Mouse (Mus musculus): ENCODE results near the gene Cntnap2. TPM values are rescaled to one million over a fixed set of nuclear protein-coding genes. Genes with fewer than 3 reads are reported as not detected.

Cntnap2 gene
- polyA plus RNA-seq, 1 experiment from 2014 or later = 4.7 TPM

- no peak for ATAC-seq (ENCODE audit: low FRiP score, low read depth)
- WGBS = 89% methylated on average over 6 of the region's 6 CpGs
Measured at GRCm38 (mm10) chr6:46996010-46996602, 1936.9 kb downstream of the Cntnap2 start.

GRCm38 (mm10) chr6:47004430-47004829 lies 1945.3 kb downstream of the Cntnap2 start:
- Histone ChIP-seq H3K4me2 (replicated peaks) (no peak overlapping the region), H3K27me3 (no peaks in the 10 kb centered on the region), H3K4me1 (no peaks in the 10 kb centered on the region), H3K36me3 (no peaks in the 10 kb centered on the region), H3K4me3 (no peak overlapping the region), H3K9me3 (no peaks in the 10 kb centered on the region), H3K27ac (no peak overlapping the region), H3K9ac (no peak overlapping the region)
- ATAC-seq (ENCODE audit: low FRiP score, low read depth) = no peak
- WGBS = 74% methylated on average over 3 of the region's 3 CpGs

More at GRCm38 (mm10) chr6:46996010-46996602, 1936.9 kb downstream of the Cntnap2 start:
- H3K4me3 ChIP-seq = no peak overlapping the region
- no peak overlapping the region for H3K4me2 ChIP-seq (replicated peaks)
- no peaks in the 10 kb centered on the region for H3K4me1 ChIP-seq
- no peaks in the 10 kb centered on the region for H3K9me3 ChIP-seq
- H3K36me3 ChIP-seq = no peaks in the 10 kb centered on the region
- no peaks in the 10 kb centered on the region for H3K27me3 ChIP-seq
- H3K9ac ChIP-seq = no peak overlapping the region
- H3K27ac ChIP-seq = no peak overlapping the region

- H3K27ac ChIP-seq = no peak overlapping the region
- no peaks in the 10 kb centered on the region for H3K27me3 ChIP-seq
- H3K9me3 ChIP-seq = no peaks in the 10 kb centered on the region
- WGBS = 90% methylated on average over 4 of the region's 4 CpGs
- no peak overlapping the region for H3K4me2 ChIP-seq (replicated peaks)
- no peaks in the 10 kb centered on the region for H3K4me1 ChIP-seq
- no peak overlapping the region for H3K9ac ChIP-seq
- H3K36me3 ChIP-seq = no peaks in the 10 kb centered on the region
- no peak overlapping the region for H3K4me3 ChIP-seq
- no peak for ATAC-seq (ENCODE audit: low FRiP score, low read depth)
Measured at GRCm38 (mm10) chr6:47012933-47013332, 1953.8 kb downstream of the Cntnap2 start.

GRCm38 (mm10) chr6:47013535-47013934 lies 1954.4 kb downstream of the Cntnap2 start:
- Histone ChIP-seq H3K4me1 (no peaks in the 10 kb centered on the region), H3K36me3 (no peaks in the 10 kb centered on the region), H3K4me2 (replicated peaks) (no peak overlapping the region), H3K4me3 (no peak overlapping the region), H3K9me3 (no peaks in the 10 kb centered on the region), H3K27me3 (no peaks in the 10 kb centered on the region), H3K9ac (no peak overlapping the region), H3K27ac (no peak overlapping the region)
- WGBS = 7% methylated on average over 4 of the region's 4 CpGs
- peak; percentile 79 for ATAC-seq (ENCODE audit: low FRiP score, low read depth)

GRCm38 (mm10) chr6:47014886-47015586 lies 1955.9 kb downstream of the Cntnap2 start:
- H3K4me1 ChIP-seq = no peaks in the 10 kb centered on the region
- no peak overlapping the region for H3K27ac ChIP-seq
- no peak for ATAC-seq (ENCODE audit: low FRiP score, low read depth)
- H3K36me3 ChIP-seq = no peaks in the 10 kb centered on the region
- no peak overlapping the region for H3K4me2 ChIP-seq (replicated peaks)
- 81% methylated on average over 1 of the region's 1 CpGs for WGBS
- H3K9me3 ChIP-seq = no peaks in the 10 kb centered on the region
- H3K9ac ChIP-seq = no peak overlapping the region
- H3K4me3 ChIP-seq = no peak overlapping the region
- no peaks in the 10 kb centered on the region for H3K27me3 ChIP-seq

- Histone ChIP-seq H3K36me3 (no peaks in the 10 kb centered on the region), H3K9ac (no peak overlapping the region), H3K4me2 (replicated peaks) (no peak overlapping the region), H3K9me3 (no peaks in the 10 kb centered on the region), H3K4me1 (no peaks in the 10 kb centered on the region), H3K27me3 (no peaks in the 10 kb centered on the region), H3K27ac (no peak overlapping the region), H3K4me3 (no peak overlapping the region)
- 80% methylated on average over 4 of the region's 4 CpGs for WGBS
- no peak for ATAC-seq (ENCODE audit: low FRiP score, low read depth)
Measured at GRCm38 (mm10) chr6:47026064-47026686, 1967.0 kb downstream of the Cntnap2 start.

- H3K27me3 ChIP-seq = no peaks in the 10 kb centered on the region
- H3K4me2 ChIP-seq (replicated peaks) = no peak overlapping the region
- H3K4me1 ChIP-seq = no peaks in the 10 kb centered on the region
- H3K9me3 ChIP-seq = no peaks in the 10 kb centered on the region
- ATAC-seq (ENCODE audit: low FRiP score, low read depth) = no peak
- H3K9ac ChIP-seq = no peak overlapping the region
- 62% methylated on average over 2 of the region's 2 CpGs for WGBS
- H3K27ac ChIP-seq = no peak overlapping the region
- H3K4me3 ChIP-seq = no peak overlapping the region
- no peaks in the 10 kb centered on the region for H3K36me3 ChIP-seq
Measured at GRCm38 (mm10) chr6:47031362-47031761, 1972.2 kb downstream of the Cntnap2 start.

GRCm38 (mm10) chr6:47042602-47043001 lies 1983.4 kb downstream of the Cntnap2 start:
- no peak for ATAC-seq (ENCODE audit: low FRiP score, low read depth)
- Histone ChIP-seq H3K36me3 (no peaks in the 10 kb centered on the region), H3K4me1 (0 out of 2 replicates have a peak, but pooled peaks cover 3% of the 10 kb centered on the region), H3K4me2 (replicated peaks) (no peak overlapping the region), H3K27me3 (peaks cover 12% of the 10 kb centered on the region), H3K9ac (no peak overlapping the region), H3K4me3 (no peak overlapping the region), H3K9me3 (no peaks in the 10 kb centered on the region), H3K27ac (no peak overlapping the region)
- 71% methylated on average over 1 of the region's 1 CpGs for WGBS

GRCm38 (mm10) chr6:47043586-47043985 lies 1984.4 kb downstream of the Cntnap2 start:
- H3K4me3 ChIP-seq = no peak overlapping the region
- peaks cover 12% of the 10 kb centered on the region for H3K27me3 ChIP-seq
- no peaks in the 10 kb centered on the region for H3K9me3 ChIP-seq
- H3K36me3 ChIP-seq = no peaks in the 10 kb centered on the region
- H3K4me2 ChIP-seq (replicated peaks) = no peak overlapping the region
- WGBS = 51% methylated on average over 1 of the region's 1 CpGs
- ATAC-seq (ENCODE audit: low FRiP score, low read depth) = no peak
- 0 out of 2 replicates have a peak, but pooled peaks cover 3% of the 10 kb centered on the region for H3K4me1 ChIP-seq
- no peak overlapping the region for H3K27ac ChIP-seq
- H3K9ac ChIP-seq = no peak overlapping the region

GRCm38 (mm10) chr6:47044385-47045200 lies 1985.4 kb downstream of the Cntnap2 start:
- Histone ChIP-seq H3K27ac (no peak overlapping the region), H3K9ac (peak overlapping the region; percentile 62), H3K4me2 (replicated peaks) (peak overlapping the region; percentile 74), H3K9me3 (no peaks in the 10 kb centered on the region), H3K4me3 (peak overlapping the region; percentile 45), H3K27me3 (peaks cover 12% of the 10 kb centered on the region), H3K4me1 (0 out of 2 replicates have a peak, but pooled peaks cover 3% of the 10 kb centered on the region), H3K36me3 (no peaks in the 10 kb centered on the region)
- ATAC-seq (ENCODE audit: low FRiP score, low read depth) = peak; percentile 48; the same call in 1 of the 2 replicates
- WGBS = 4% methylated on average over 45 of the region's 46 CpGs

GRCm38 (mm10) chr6:47049051-47049450 lies 1989.9 kb downstream of the Cntnap2 start:
- no peak overlapping the region for H3K9ac ChIP-seq
- no peak overlapping the region for H3K4me3 ChIP-seq
- no peak overlapping the region for H3K27ac ChIP-seq
- 48% methylated on average over 5 of the region's 5 CpGs for WGBS
- 0 out of 2 replicates have a peak, but pooled peaks cover 3% of the 10 kb centered on the region for H3K4me1 ChIP-seq
- no peaks in the 10 kb centered on the region for H3K36me3 ChIP-seq
- no peak overlapping the region for H3K4me2 ChIP-seq (replicated peaks)
- H3K27me3 ChIP-seq = peaks cover 12% of the 10 kb centered on the region
- H3K9me3 ChIP-seq = no peaks in the 10 kb centered on the region
- ATAC-seq (ENCODE audit: low FRiP score, low read depth) = no peak
